Mouse (Mus musculus) CH12.LX (cell line): ENCODE measurements around the gene Zc3h7b. TPM values are rescaled to one million over a fixed set of nuclear protein-coding genes. Genes with fewer than 3 reads are reported as not detected.

Experiments used
- DNase-seq: peaks from one replicate; pipeline ENCODE4 v3.0.0-alpha.2; 2013; ENCODE audit errors: extremely low read depth
- H3K27ac ChIP-seq: 2 replicates; pipeline ENCODE4 v1.5.1; 2012; ENCODE audit warnings: low read depth, mild to moderate bottlenecking, control low read depth, moderate library complexity; ENCODE audit not compliant: insufficient read depth
- H3K27me3 ChIP-seq: replicated peaks from 2 replicates; pipeline ENCODE3; 2012; ENCODE audit warnings: inconsistent platforms
- H3K36me3 ChIP-seq, 2 experiments: replicated peaks in 1 of 2; 2 replicates each; pipeline versions ENCODE3 to v1.6.1; 2012; ENCODE audit warnings: inconsistent platforms in 1 of 2, low read length in 1 of 2, mild to moderate bottlenecking in 1 of 2, mixed read lengths in 1 of 2, moderate library complexity in 1 of 2; ENCODE audit not compliant: control insufficient read depth in 1 of 2, insufficient read depth in 1 of 2
- H3K4me1 ChIP-seq, 2 experiments: 2 replicates each; pipeline ENCODE4 v1.6.1; 2012; ENCODE audit warnings: inconsistent platforms in 1 of 2, moderate library complexity in 1 of 2; ENCODE audit not compliant: insufficient read depth in 2 of 2, control insufficient read depth in 1 of 2
- H3K4me2 ChIP-seq: 2 replicates; pipeline ENCODE4 v1.6.1; 2012; ENCODE audit warnings: low read depth, mild to moderate bottlenecking, control low read depth; ENCODE audit not compliant: poor library complexity, insufficient read depth, severe bottlenecking
- H3K4me3 ChIP-seq, 3 experiments: fragments of 150-350 bp in 1 of 3; sonication (generic) in 1 of 3; replicated peaks in 1 of 3; 2 replicates each; pipeline versions ENCODE3 to v1.5.1; 2011 to 2012; ENCODE audit warnings: low read depth in 2 of 3, low read length in 2 of 3, mild to moderate bottlenecking in 2 of 3, moderate library complexity in 2 of 3, control low read depth in 1 of 3, improper control_type of control experiment in 1 of 3, inconsistent platforms in 1 of 3, mixed read lengths in 1 of 3; ENCODE audit not compliant: poor library complexity in 1 of 3
- H3K79me2 ChIP-seq: replicated peaks from 2 replicates; pipeline ENCODE4 v1.6.1; 2012; ENCODE audit warnings: mild to moderate bottlenecking, moderate library complexity; ENCODE audit not compliant: control insufficient read depth, poor library complexity, insufficient read depth, severe bottlenecking; ENCODE audit errors: extremely low read depth
- H3K9ac ChIP-seq: 2 replicates; pipeline ENCODE4 v1.6.1; 2012; ENCODE audit warnings: low read depth, mild to moderate bottlenecking, control low read depth, moderate library complexity; ENCODE audit not compliant: insufficient read depth
- H3K9me3 ChIP-seq: replicated peaks from 2 replicates; pipeline ENCODE3; 2012; ENCODE audit warnings: low read length, inconsistent platforms, mixed read lengths
- BHLHE40 ChIP-seq: IDR thresholded peaks from 2 replicates; pipeline ENCODE4 v1.6.1; 2011; ENCODE audit warnings: mild to moderate bottlenecking, low read depth, low read length, improper control_type of control experiment
- CHD1 ChIP-seq: IDR thresholded peaks from 2 replicates; pipeline ENCODE4 v1.6.1; 2012; ENCODE audit warnings: low read depth, low read length, improper control_type of control experiment, inconsistent platforms
- CTCF ChIP-seq, 2 experiments: IDR thresholded peaks in 1 of 2; conservative IDR thresholded peaks in 1 of 2; 2 replicates each; pipeline ENCODE4 v1.5.1; 2011 to 2012; ENCODE audit warnings: low read depth in 2 of 2, low read length in 2 of 2, improper control_type of control experiment in 1 of 2, inconsistent platforms in 1 of 2, mild to moderate bottlenecking in 1 of 2, moderate library complexity in 1 of 2
- E2F4 ChIP-seq: IDR thresholded peaks from 2 replicates; pipeline ENCODE4 v1.6.1; 2011; ENCODE audit warnings: low read depth, low read length, improper control_type of control experiment; ENCODE audit not compliant: insufficient replicate concordance
- ELF1 ChIP-seq: IDR thresholded peaks from 2 replicates; pipeline ENCODE4 v1.6.1; 2014; ENCODE audit warnings: low read depth, mild to moderate bottlenecking, inconsistent platforms, low read length, improper control_type of control experiment
- ETS1 ChIP-seq: conservative IDR thresholded peaks from 2 replicates; pipeline ENCODE4 v1.6.1; 2012; ENCODE audit warnings: low read depth, mild to moderate bottlenecking, inconsistent platforms, low read length, improper control_type of control experiment, moderate library complexity
- GABPA ChIP-seq: IDR thresholded peaks from 2 replicates; pipeline ENCODE4 v1.6.1; 2012; ENCODE audit warnings: low read depth, low read length, improper control_type of control experiment, inconsistent platforms; ENCODE audit not compliant: insufficient replicate concordance
- HCFC1 ChIP-seq: IDR thresholded peaks from 2 replicates; pipeline ENCODE4 v1.6.1; 2012; ENCODE audit warnings: low read depth, mild to moderate bottlenecking, inconsistent platforms, low read length, improper control_type of control experiment
- IRF4 ChIP-seq: IDR thresholded peaks from 2 replicates; pipeline ENCODE4 v1.6.1; 2014; ENCODE audit warnings: low read depth, mild to moderate bottlenecking, inconsistent platforms, low read length, improper control_type of control experiment
- JUND ChIP-seq: conservative IDR thresholded peaks from 2 replicates; pipeline ENCODE4 v1.6.1; 2011; ENCODE audit warnings: low read depth, low read length, improper control_type of control experiment
- KAT2A ChIP-seq: IDR thresholded peaks from 2 replicates; pipeline ENCODE4 v1.6.1; 2012; ENCODE audit warnings: low read length, improper control_type of control experiment, inconsistent platforms; ENCODE audit not compliant: insufficient replicate concordance
- MAX ChIP-seq: IDR thresholded peaks from 2 replicates; pipeline ENCODE4 v1.6.1; 2011; ENCODE audit warnings: low read length, improper control_type of control experiment
- MAZ ChIP-seq: IDR thresholded peaks from 2 replicates; pipeline ENCODE4 v1.6.1; 2012; ENCODE audit warnings: low read depth, mild to moderate bottlenecking, inconsistent platforms, low read length, improper control_type of control experiment, moderate library complexity
- MXI1 ChIP-seq: IDR thresholded peaks from 2 replicates; pipeline ENCODE4 v1.6.1; 2011; ENCODE audit warnings: mild to moderate bottlenecking, low read depth, low read length, improper control_type of control experiment
- NELFE ChIP-seq: IDR thresholded peaks from 2 replicates; pipeline ENCODE4 v1.6.1; 2011; ENCODE audit warnings: low read depth, low read length, improper control_type of control experiment
- NRF1 ChIP-seq: IDR thresholded peaks from 2 replicates; pipeline ENCODE4 v1.6.1; 2014; ENCODE audit warnings: low read depth, mild to moderate bottlenecking, inconsistent platforms, low read length, improper control_type of control experiment, moderate library complexity
- PAX5 ChIP-seq: IDR thresholded peaks from 2 replicates; pipeline ENCODE4 v1.6.1; 2012; ENCODE audit warnings: low read length, inconsistent platforms, mixed read lengths
- POLR2A ChIP-seq: IDR thresholded peaks from 2 replicates; pipeline ENCODE4 v1.6.1; 2011; ENCODE audit warnings: low read depth, mild to moderate bottlenecking, improper control_type of control experiment, low read length
- POLR2AphosphoS2 ChIP-seq: IDR thresholded peaks from 2 replicates; pipeline ENCODE4 v1.6.1; 2011; ENCODE audit warnings: low read depth, low read length, improper control_type of control experiment
- RAD21 ChIP-seq: IDR thresholded peaks from 2 replicates; pipeline ENCODE4 v1.6.1; 2011; ENCODE audit warnings: low read depth, mild to moderate bottlenecking, low read length, improper control_type of control experiment, moderate library complexity
- RCOR1 ChIP-seq: conservative IDR thresholded peaks from 2 replicates; pipeline ENCODE4 v1.6.1; 2012; ENCODE audit warnings: low read depth, mild to moderate bottlenecking, inconsistent platforms, low read length, improper control_type of control experiment
- SIN3A ChIP-seq: IDR thresholded peaks from 2 replicates; pipeline ENCODE4 v1.6.1; 2012; ENCODE audit warnings: low read length, improper control_type of control experiment, inconsistent platforms
- SMC3 ChIP-seq: IDR thresholded peaks from 2 replicates; pipeline ENCODE4 v1.6.1; 2011; ENCODE audit warnings: low read depth, low read length, improper control_type of control experiment
- TCF12 ChIP-seq: IDR thresholded peaks from 2 replicates; pipeline ENCODE4 v1.6.1; 2014; ENCODE audit warnings: low read depth, mild to moderate bottlenecking, inconsistent platforms, low read length, improper control_type of control experiment
- UBTF ChIP-seq: IDR thresholded peaks from 2 replicates; pipeline ENCODE4 v1.6.1; 2012; ENCODE audit warnings: low read depth, mild to moderate bottlenecking, inconsistent platforms, low read length, improper control_type of control experiment, moderate library complexity
- USF1 ChIP-seq: IDR thresholded peaks from 2 replicates; pipeline ENCODE4 v1.6.1; 2014; ENCODE audit warnings: low read depth, mild to moderate bottlenecking, inconsistent platforms, low read length, improper control_type of control experiment
- ZC3H11A ChIP-seq: IDR thresholded peaks from 2 replicates; pipeline ENCODE4 v1.6.1; 2012; ENCODE audit warnings: low read depth, mild to moderate bottlenecking, inconsistent platforms, low read length, improper control_type of control experiment
- ZNF384 ChIP-seq: IDR thresholded peaks from 2 replicates; pipeline ENCODE4 v1.6.1; 2012; ENCODE audit warnings: low read depth, low read length, improper control_type of control experiment, inconsistent platforms
- dilution Hi-C: fragments of 300-500 bp; cut with MboI; formaldehyde crosslinking; loops from 2 replicates; pipeline ENCODE4 v1.14.3; 2020; ENCODE audit warnings: low sequenced_read_pairs; ENCODE audit not compliant: extremely low pct_unique_long_range_greater_than_20kb, extremely low pct_ligation_motif_present
- in situ Hi-C: fragments of 300-500 bp; cut with MboI; formaldehyde crosslinking; loops from 3 replicates; pipeline ENCODE4 v1.14.3; 2019; ENCODE audit warnings: low sequenced_read_pairs, low pct_ligation_motif_present, low pct_unique_long_range_greater_than_20kb, mixed read lengths
- polyA plus RNA-seq: library from polyadenylated mRNA; unstranded; fragments of >175 nt; gene quantifications from 2 replicates; pipeline ENCODE4 v1.2.1, GENCODE M21; 2012; ENCODE audit warnings: low read depth; ENCODE audit not compliant: insufficient read length
- total RNA-seq, 2 experiments: library from RNA; depleted of rRNA; stranded (reverse); fragments of 300-350 nt in 1 of 2; fragments of >200 nt in 1 of 2; gene quantifications; 2 replicates each; pipeline ENCODE4 v1.2.3; 2012 to 2014

The Zc3h7b gene
- total and polyA plus RNA-seq, 3 experiments = 8.4 to 43.1 (median 19.7) TPM

DNA sequence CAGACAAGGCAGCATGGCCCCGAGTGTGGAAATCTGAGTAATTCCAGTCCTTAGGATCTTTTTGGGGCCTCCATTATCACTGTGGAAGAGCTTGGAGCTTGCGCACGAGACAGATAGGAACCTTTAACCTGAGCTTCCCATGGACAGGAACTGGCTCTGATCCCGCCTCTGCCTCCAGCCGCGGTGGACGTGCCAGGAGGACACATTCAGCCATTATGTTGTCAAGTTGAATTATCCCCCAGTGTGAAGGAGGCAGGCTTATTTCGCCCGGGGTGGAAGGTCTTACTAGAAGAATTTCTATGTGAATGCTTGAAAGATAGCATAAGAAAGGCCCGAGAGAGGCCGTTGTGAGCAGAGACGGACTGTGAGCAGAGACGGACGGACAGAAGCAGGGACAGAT, 4.9 kb downstream of the Zc3h7b start:
- dilution Hi-C loops = no loop called here
- DNase-seq = no peak
- H3K4me2 ChIP-seq = no peak overlapping the region
- H3K27ac ChIP-seq = no peak overlapping the region
- in situ Hi-C loops = no loop called here
- no peak overlapping the region for H3K4me3 ChIP-seq
- H3K27me3 ChIP-seq = no peaks in the 10 kb centered on the region
- peaks cover 0 to 27% of the 10 kb centered on the region in 2 experiments for H3K36me3 ChIP-seq
- H3K9ac ChIP-seq = no peak overlapping the region
- H3K79me2 ChIP-seq = peaks cover 22% of the 10 kb centered on the region
- TF ChIP-seq SMC3 (no peak), KAT2A (no peak), UBTF (no peak), MAZ (no peak), POLR2A (no peak), IRF4 (no peak), RAD21 (no peak), ELF1 (no peak), USF1 (no peak), NRF1 (no peak), CTCF (conservative IDR thresholded peaks at IDR 0.05 in 1 of 2, IDR thresholded peaks at IDR 0.05 in 1 of 2; ENCODE audit: low read depth in 2 of 2, low read length in 2 of 2) (no peak), PAX5 (no peak), POLR2AphosphoS2 (no peak), E2F4 (no peak), NELFE (no peak)
- H3K4me1 ChIP-seq = peaks cover 9 to 23% of the 10 kb centered on the region in 2 experiments; a peak in 3 of 4 replicates
- H3K9me3 ChIP-seq = no peaks in the 10 kb centered on the region

DNA sequence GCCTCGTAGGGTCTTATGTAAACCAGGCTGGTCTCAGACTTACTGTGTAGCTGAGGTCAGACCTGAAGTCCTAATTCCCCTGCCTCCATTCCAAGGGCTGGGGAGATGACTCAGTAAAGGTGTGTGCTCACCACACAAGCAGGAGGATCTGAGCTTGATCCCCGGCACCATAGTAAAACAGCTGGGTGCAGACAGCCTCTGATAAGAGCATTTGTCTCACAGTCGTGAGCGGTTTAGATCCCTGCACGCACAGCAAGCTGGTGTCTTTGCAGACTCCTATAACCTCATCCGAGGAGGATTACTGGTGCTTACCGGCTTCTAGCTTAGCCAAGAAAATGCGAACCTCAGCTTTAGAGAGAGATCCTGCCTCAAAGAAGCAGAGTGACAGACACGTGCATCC, 8.8 kb downstream of the Zc3h7b start:
- Histone ChIP-seq H3K9me3 (peaks cover 3% of the 10 kb centered on the region), H3K4me2 (no peak overlapping the region), H3K9ac (no peak overlapping the region), H3K79me2 (peaks cover 10% of the 10 kb centered on the region), H3K36me3 (peaks cover 5 to 49% of the 10 kb centered on the region in 2 experiments), H3K4me3 (no peak overlapping the region), H3K27me3 (no peaks in the 10 kb centered on the region), H3K4me1 (peaks cover 1 to 3% of the 10 kb centered on the region in 2 experiments; a peak in 3 of 4 replicates), H3K27ac (no peak overlapping the region)
- no peak for TF ChIP-seq BHLHE40
- TF ChIP-seq SIN3A = no peak
- TF ChIP-seq NELFE = no peak
- no peak for TF ChIP-seq HCFC1
- no peak for TF ChIP-seq CHD1
- no peak for TF ChIP-seq ZC3H11A
- TF ChIP-seq MXI1 = no peak
- no peak for TF ChIP-seq JUND
- no peak for TF ChIP-seq POLR2AphosphoS2
- TF ChIP-seq E2F4 = no peak
- TF ChIP-seq TCF12 = no peak
- TF ChIP-seq IRF4 = no peak
- no peak for TF ChIP-seq NRF1
- TF ChIP-seq ETS1 = no peak
- TF ChIP-seq GABPA = no peak
- TF ChIP-seq MAZ = no peak
- no peak for TF ChIP-seq RCOR1
- no peak for TF ChIP-seq PAX5
- no peak for TF ChIP-seq ZNF384
- TF ChIP-seq MAX = no peak
- DNase-seq = no peak
- in situ Hi-C loops = no loop called here
- dilution Hi-C loops = no loop called here
